Mouse (Mus musculus) CH12.LX (cell line): Measurements from ENCODE around the gene 1810062G17Rik. TPM values are rescaled to one million over a fixed set of nuclear protein-coding genes. Genes with fewer than 3 reads are reported as not detected.
A peak's percentile ranks its signal among the peaks of the same experiment; 100 is the strongest.

Source experiments
- DNase-seq: peaks from one replicate; pipeline ENCODE4 v3.0.0-alpha.2; 2013; ENCODE audit errors: extremely low read depth
- H3K27ac ChIP-seq: 2 replicates; pipeline ENCODE4 v1.5.1; 2012; ENCODE audit warnings: low read depth, mild to moderate bottlenecking, control low read depth, moderate library complexity; ENCODE audit not compliant: insufficient read depth
- H3K27me3 ChIP-seq: replicated peaks from 2 replicates; pipeline ENCODE3; 2012; ENCODE audit warnings: inconsistent platforms
- H3K36me3 ChIP-seq, 2 experiments: replicated peaks in 1 of 2; 2 replicates each; pipeline versions ENCODE3 to v1.6.1; 2012; ENCODE audit warnings: inconsistent platforms in 1 of 2, low read length in 1 of 2, mild to moderate bottlenecking in 1 of 2, mixed read lengths in 1 of 2, moderate library complexity in 1 of 2; ENCODE audit not compliant: control insufficient read depth in 1 of 2, insufficient read depth in 1 of 2
- H3K4me1 ChIP-seq, 2 experiments: 2 replicates each; pipeline ENCODE4 v1.6.1; 2012; ENCODE audit warnings: inconsistent platforms in 1 of 2, moderate library complexity in 1 of 2; ENCODE audit not compliant: insufficient read depth in 2 of 2, control insufficient read depth in 1 of 2
- H3K4me2 ChIP-seq: 2 replicates; pipeline ENCODE4 v1.6.1; 2012; ENCODE audit warnings: low read depth, mild to moderate bottlenecking, control low read depth; ENCODE audit not compliant: poor library complexity, insufficient read depth, severe bottlenecking
- H3K4me3 ChIP-seq, 3 experiments: fragments of 150-350 bp in 1 of 3; sonication (generic) in 1 of 3; replicated peaks in 1 of 3; 2 replicates each; pipeline versions ENCODE3 to v1.5.1; 2011 to 2012; ENCODE audit warnings: low read depth in 2 of 3, low read length in 2 of 3, mild to moderate bottlenecking in 2 of 3, moderate library complexity in 2 of 3, control low read depth in 1 of 3, improper control_type of control experiment in 1 of 3, inconsistent platforms in 1 of 3, mixed read lengths in 1 of 3; ENCODE audit not compliant: poor library complexity in 1 of 3
- H3K79me2 ChIP-seq: replicated peaks from 2 replicates; pipeline ENCODE4 v1.6.1; 2012; ENCODE audit warnings: mild to moderate bottlenecking, moderate library complexity; ENCODE audit not compliant: control insufficient read depth, poor library complexity, insufficient read depth, severe bottlenecking; ENCODE audit errors: extremely low read depth
- H3K9ac ChIP-seq: 2 replicates; pipeline ENCODE4 v1.6.1; 2012; ENCODE audit warnings: low read depth, mild to moderate bottlenecking, control low read depth, moderate library complexity; ENCODE audit not compliant: insufficient read depth
- H3K9me3 ChIP-seq: replicated peaks from 2 replicates; pipeline ENCODE3; 2012; ENCODE audit warnings: low read length, inconsistent platforms, mixed read lengths
- BHLHE40 ChIP-seq: IDR thresholded peaks from 2 replicates; pipeline ENCODE4 v1.6.1; 2011; ENCODE audit warnings: mild to moderate bottlenecking, low read depth, low read length, improper control_type of control experiment
- CHD1 ChIP-seq: IDR thresholded peaks from 2 replicates; pipeline ENCODE4 v1.6.1; 2012; ENCODE audit warnings: low read depth, low read length, improper control_type of control experiment, inconsistent platforms
- CHD2 ChIP-seq: IDR thresholded peaks from 2 replicates; pipeline ENCODE4 v1.6.1; 2011; ENCODE audit warnings: low read length, improper control_type of control experiment
- CTCF ChIP-seq, 2 experiments: IDR thresholded peaks in 1 of 2; conservative IDR thresholded peaks in 1 of 2; 2 replicates each; pipeline ENCODE4 v1.5.1; 2011 to 2012; ENCODE audit warnings: low read depth in 2 of 2, low read length in 2 of 2, improper control_type of control experiment in 1 of 2, inconsistent platforms in 1 of 2, mild to moderate bottlenecking in 1 of 2, moderate library complexity in 1 of 2
- E2F4 ChIP-seq: IDR thresholded peaks from 2 replicates; pipeline ENCODE4 v1.6.1; 2011; ENCODE audit warnings: low read depth, low read length, improper control_type of control experiment; ENCODE audit not compliant: insufficient replicate concordance
- ELF1 ChIP-seq: IDR thresholded peaks from 2 replicates; pipeline ENCODE4 v1.6.1; 2014; ENCODE audit warnings: low read depth, mild to moderate bottlenecking, inconsistent platforms, low read length, improper control_type of control experiment
- EP300 ChIP-seq: IDR thresholded peaks from 2 replicates; pipeline ENCODE4 v1.6.1; 2011; ENCODE audit warnings: low read length, improper control_type of control experiment
- ETS1 ChIP-seq: conservative IDR thresholded peaks from 2 replicates; pipeline ENCODE4 v1.6.1; 2012; ENCODE audit warnings: low read depth, mild to moderate bottlenecking, inconsistent platforms, low read length, improper control_type of control experiment, moderate library complexity
- GABPA ChIP-seq: IDR thresholded peaks from 2 replicates; pipeline ENCODE4 v1.6.1; 2012; ENCODE audit warnings: low read depth, low read length, improper control_type of control experiment, inconsistent platforms; ENCODE audit not compliant: insufficient replicate concordance
- HCFC1 ChIP-seq: IDR thresholded peaks from 2 replicates; pipeline ENCODE4 v1.6.1; 2012; ENCODE audit warnings: low read depth, mild to moderate bottlenecking, inconsistent platforms, low read length, improper control_type of control experiment
- IRF4 ChIP-seq: IDR thresholded peaks from 2 replicates; pipeline ENCODE4 v1.6.1; 2014; ENCODE audit warnings: low read depth, mild to moderate bottlenecking, inconsistent platforms, low read length, improper control_type of control experiment
- JUN ChIP-seq: IDR thresholded peaks from 2 replicates; pipeline ENCODE4 v1.6.1; 2011; ENCODE audit warnings: low read depth, mild to moderate bottlenecking, low read length, improper control_type of control experiment, moderate library complexity; ENCODE audit not compliant: insufficient read depth
- JUND ChIP-seq: conservative IDR thresholded peaks from 2 replicates; pipeline ENCODE4 v1.6.1; 2011; ENCODE audit warnings: low read depth, low read length, improper control_type of control experiment
- KAT2A ChIP-seq: IDR thresholded peaks from 2 replicates; pipeline ENCODE4 v1.6.1; 2012; ENCODE audit warnings: low read length, improper control_type of control experiment, inconsistent platforms; ENCODE audit not compliant: insufficient replicate concordance
- MAFK ChIP-seq: IDR thresholded peaks from 2 replicates; pipeline ENCODE4 v1.6.1; 2011; ENCODE audit warnings: low read length, improper control_type of control experiment; ENCODE audit not compliant: insufficient replicate concordance
- MAX ChIP-seq: IDR thresholded peaks from 2 replicates; pipeline ENCODE4 v1.6.1; 2011; ENCODE audit warnings: low read length, improper control_type of control experiment
- MAZ ChIP-seq: IDR thresholded peaks from 2 replicates; pipeline ENCODE4 v1.6.1; 2012; ENCODE audit warnings: low read depth, mild to moderate bottlenecking, inconsistent platforms, low read length, improper control_type of control experiment, moderate library complexity
- MEF2A ChIP-seq: IDR thresholded peaks from 2 replicates; pipeline ENCODE4 v1.6.1; 2014; ENCODE audit warnings: low read depth, mild to moderate bottlenecking, inconsistent platforms, low read length, improper control_type of control experiment, borderline replicate concordance
- MXI1 ChIP-seq: IDR thresholded peaks from 2 replicates; pipeline ENCODE4 v1.6.1; 2011; ENCODE audit warnings: mild to moderate bottlenecking, low read depth, low read length, improper control_type of control experiment
- MYC ChIP-seq: IDR thresholded peaks from 2 replicates; pipeline ENCODE4 v1.6.1; 2011; ENCODE audit warnings: low read depth, mild to moderate bottlenecking, improper control_type of control experiment, low read length
- NELFE ChIP-seq: IDR thresholded peaks from 2 replicates; pipeline ENCODE4 v1.6.1; 2011; ENCODE audit warnings: low read depth, low read length, improper control_type of control experiment
- NRF1 ChIP-seq: IDR thresholded peaks from 2 replicates; pipeline ENCODE4 v1.6.1; 2014; ENCODE audit warnings: low read depth, mild to moderate bottlenecking, inconsistent platforms, low read length, improper control_type of control experiment, moderate library complexity
- PAX5 ChIP-seq: IDR thresholded peaks from 2 replicates; pipeline ENCODE4 v1.6.1; 2012; ENCODE audit warnings: low read length, inconsistent platforms, mixed read lengths
- POLR2A ChIP-seq: IDR thresholded peaks from 2 replicates; pipeline ENCODE4 v1.6.1; 2011; ENCODE audit warnings: low read depth, mild to moderate bottlenecking, improper control_type of control experiment, low read length
- POLR2AphosphoS2 ChIP-seq: IDR thresholded peaks from 2 replicates; pipeline ENCODE4 v1.6.1; 2011; ENCODE audit warnings: low read depth, low read length, improper control_type of control experiment
- RAD21 ChIP-seq: IDR thresholded peaks from 2 replicates; pipeline ENCODE4 v1.6.1; 2011; ENCODE audit warnings: low read depth, mild to moderate bottlenecking, low read length, improper control_type of control experiment, moderate library complexity
- RCOR1 ChIP-seq: conservative IDR thresholded peaks from 2 replicates; pipeline ENCODE4 v1.6.1; 2012; ENCODE audit warnings: low read depth, mild to moderate bottlenecking, inconsistent platforms, low read length, improper control_type of control experiment
- SIN3A ChIP-seq: IDR thresholded peaks from 2 replicates; pipeline ENCODE4 v1.6.1; 2012; ENCODE audit warnings: low read length, improper control_type of control experiment, inconsistent platforms
- SMC3 ChIP-seq: IDR thresholded peaks from 2 replicates; pipeline ENCODE4 v1.6.1; 2011; ENCODE audit warnings: low read depth, low read length, improper control_type of control experiment
- TBP ChIP-seq: conservative IDR thresholded peaks from 2 replicates; pipeline ENCODE4 v1.6.1; 2011; ENCODE audit warnings: low read depth, low read length, improper control_type of control experiment
- TCF12 ChIP-seq: IDR thresholded peaks from 2 replicates; pipeline ENCODE4 v1.6.1; 2014; ENCODE audit warnings: low read depth, mild to moderate bottlenecking, inconsistent platforms, low read length, improper control_type of control experiment
- UBTF ChIP-seq: IDR thresholded peaks from 2 replicates; pipeline ENCODE4 v1.6.1; 2012; ENCODE audit warnings: low read depth, mild to moderate bottlenecking, inconsistent platforms, low read length, improper control_type of control experiment, moderate library complexity
- USF1 ChIP-seq: IDR thresholded peaks from 2 replicates; pipeline ENCODE4 v1.6.1; 2014; ENCODE audit warnings: low read depth, mild to moderate bottlenecking, inconsistent platforms, low read length, improper control_type of control experiment
- USF2 ChIP-seq: conservative IDR thresholded peaks from 2 replicates; pipeline ENCODE4 v1.6.1; 2011; ENCODE audit warnings: low read depth, low read length, improper control_type of control experiment
- ZC3H11A ChIP-seq: IDR thresholded peaks from 2 replicates; pipeline ENCODE4 v1.6.1; 2012; ENCODE audit warnings: low read depth, mild to moderate bottlenecking, inconsistent platforms, low read length, improper control_type of control experiment
- ZKSCAN1 ChIP-seq: IDR thresholded peaks from 2 replicates; pipeline ENCODE4 v1.6.1; 2012; ENCODE audit warnings: low read depth, inconsistent platforms, low read length, improper control_type of control experiment, borderline replicate concordance
- ZNF384 ChIP-seq: IDR thresholded peaks from 2 replicates; pipeline ENCODE4 v1.6.1; 2012; ENCODE audit warnings: low read depth, low read length, improper control_type of control experiment, inconsistent platforms
- dilution Hi-C: fragments of 300-500 bp; cut with MboI; formaldehyde crosslinking; loops from 2 replicates; pipeline ENCODE4 v1.14.3; 2020; ENCODE audit warnings: low sequenced_read_pairs; ENCODE audit not compliant: extremely low pct_unique_long_range_greater_than_20kb, extremely low pct_ligation_motif_present
- in situ Hi-C: fragments of 300-500 bp; cut with MboI; formaldehyde crosslinking; loops from 3 replicates; pipeline ENCODE4 v1.14.3; 2019; ENCODE audit warnings: low sequenced_read_pairs, low pct_ligation_motif_present, low pct_unique_long_range_greater_than_20kb, mixed read lengths
- polyA plus RNA-seq: library from polyadenylated mRNA; unstranded; fragments of >175 nt; gene quantifications from 2 replicates; pipeline ENCODE4 v1.2.1, GENCODE M21; 2012; ENCODE audit warnings: low read depth; ENCODE audit not compliant: insufficient read length
- total RNA-seq, 2 experiments: library from RNA; depleted of rRNA; stranded (reverse); fragments of 300-350 nt in 1 of 2; fragments of >200 nt in 1 of 2; gene quantifications; 2 replicates each; pipeline ENCODE4 v1.2.3; 2012 to 2014

The 1810062G17Rik gene
- total and polyA plus RNA-seq, 3 experiments: 3.1 to 3.9 (median 3.3) TPM

DNA sequence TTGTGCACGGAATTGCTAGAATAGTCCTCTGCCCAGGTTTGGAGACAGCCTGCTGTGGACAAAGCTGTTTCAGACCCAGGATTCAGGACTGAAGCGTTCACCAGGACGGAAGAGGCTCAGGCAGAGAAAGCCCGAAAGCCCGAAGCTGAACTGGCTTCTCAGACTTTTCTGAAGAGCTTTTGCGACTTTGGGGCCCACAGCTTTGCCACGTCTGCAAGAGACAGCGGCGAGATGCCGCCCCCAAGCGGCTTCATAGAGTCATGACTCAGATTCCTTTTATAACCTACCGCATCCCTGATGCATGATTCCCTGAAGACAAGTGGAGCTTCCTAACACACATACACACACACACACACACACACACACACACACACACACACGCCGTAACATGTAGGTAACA, 21.0 kb downstream of the 1810062G17Rik start:
- H3K36me3 ChIP-seq: no peaks in the 10 kb centered on the region
- in situ Hi-C loops (loop anchor here (10.0 kb wide), 1 partner anchor 52 kb away; no protein-coding TSS in a partner anchor), dilution Hi-C loops (no loop called here)
- TF ChIP-seq CHD1 (no peak), POLR2AphosphoS2 (no peak), JUND (no peak), EP300 (no peak), SIN3A (0 out of 2 replicates have a peak, but pooled peaks have one; percentile 37), BHLHE40 (no peak), NRF1 (no peak), TBP (no peak), MAX (no peak), PAX5 (no peak), MXI1 (no peak), CHD2 (no peak), ETS1 (no peak), USF1 (no peak), KAT2A (no peak), JUN (no peak), IRF4 (peak; percentile 49; the same call in 1 of the 2 replicates), RAD21 (peak; percentile 95), RCOR1 (no peak), USF2 (no peak), POLR2A (no peak), E2F4 (no peak), CTCF (conservative IDR thresholded peaks at IDR 0.05 in 1 of 2, IDR thresholded peaks at IDR 0.05 in 1 of 2; ENCODE audit: low read depth in 2 of 2, low read length in 2 of 2) (peak; percentile 10 to 92; a peak in 3 of 4 replicates), MEF2A (peak; percentile 60; the same call in 1 of the 2 replicates), ZC3H11A (peak; percentile 69), SMC3 (peak; percentile 85), ZKSCAN1 (no peak), ZNF384 (no peak), UBTF (no peak), HCFC1 (no peak), ELF1 (no peak), TCF12 (no peak), MAFK (0 out of 2 replicates have a peak, but pooled peaks have one; percentile 47), MAZ (no peak), MYC (no peak), GABPA (no peak), NELFE (no peak)
- H3K27me3 ChIP-seq: no peaks in the 10 kb centered on the region
- H3K4me2 ChIP-seq: no peak overlapping the region
- peaks cover 5% of the 10 kb centered on the region for H3K9me3 ChIP-seq
- H3K79me2 ChIP-seq: no peaks in the 10 kb centered on the region
- no peak overlapping the region for H3K27ac ChIP-seq
- H3K4me1 ChIP-seq: peaks cover 0 to 18% of the 10 kb centered on the region in 2 experiments; a peak in 2 of 4 replicates
- H3K4me3 ChIP-seq: no peak overlapping the region
- no peak overlapping the region for H3K9ac ChIP-seq
- peak; percentile 80 for DNase-seq
